Mouse (Mus musculus) lung, postnatal 0 days (tissue): ENCODE measurements around the gene Cdr2l. TPM values are rescaled to one million over a fixed set of nuclear protein-coding genes. Genes with fewer than 3 reads are reported as not detected.
A peak's percentile ranks its signal among the peaks of the same experiment; 100 is the strongest.

Experiments
- ATAC-seq: fragments of 200-750 bp; cut with Nextera tagmentation; 2 replicates; pipeline ENCODE4 v1.8.0; 2017; ENCODE audit warnings: moderate library complexity
- DNase-seq: peaks from one replicate; pipeline ENCODE4 v3.0.0-alpha.2; 2016; ENCODE audit warnings: low spot score
- H3K27ac ChIP-seq: fragments of 300-500 bp; sonication (generic); 2 replicates; pipeline ENCODE4 v1.5.1; 2014; ENCODE audit warnings: antibody characterized with exemption, mild to moderate bottlenecking, low read length, mixed read lengths
- H3K27me3 ChIP-seq: fragments of 300-500 bp; sonication (generic); replicated peaks from 2 replicates; pipeline ENCODE4 v1.6.1; 2014; ENCODE audit warnings: low read length, mixed read lengths; ENCODE audit not compliant: insufficient read depth
- H3K36me3 ChIP-seq: fragments of 300-500 bp; sonication (generic); 2 replicates; pipeline ENCODE4 v1.6.1; 2014; ENCODE audit warnings: low read length, mixed read lengths; ENCODE audit not compliant: insufficient read depth
- H3K4me1 ChIP-seq: fragments of 300-500 bp; sonication (generic); 2 replicates; pipeline ENCODE4 v1.6.1; 2014; ENCODE audit warnings: antibody characterized with exemption, low read depth, low read length, mixed read lengths; ENCODE audit not compliant: insufficient read depth
- H3K4me2 ChIP-seq: fragments of 300-500 bp; sonication (generic); replicated peaks from 2 replicates; pipeline ENCODE4 v1.6.1; 2014; ENCODE audit warnings: low read depth, mild to moderate bottlenecking, low read length, moderate library complexity, mixed read lengths
- H3K4me3 ChIP-seq: fragments of 300-500 bp; sonication (generic); 2 replicates; pipeline ENCODE4 v1.5.1; 2014; ENCODE audit warnings: low read depth, low read length
- H3K9ac ChIP-seq: fragments of 300-500 bp; sonication (generic); replicated peaks from 2 replicates; pipeline ENCODE4 v1.6.1; 2014; ENCODE audit warnings: low read depth, mild to moderate bottlenecking
- H3K9me3 ChIP-seq: fragments of 300-500 bp; sonication (generic); 2 replicates; pipeline ENCODE4 v1.6.1; 2016; ENCODE audit warnings: low read length, mixed read lengths
- CTCF ChIP-seq: IDR thresholded peaks from 2 replicates; pipeline ENCODE4 v1.5.1; 2016; ENCODE audit warnings: antibody characterized with exemption, mild to moderate bottlenecking
- EP300 ChIP-seq: IDR thresholded peaks from 2 replicates; pipeline ENCODE4 v1.6.1; 2016; ENCODE audit warnings: antibody characterized with exemption, mild to moderate bottlenecking, control low read depth
- WGBS: fragments of 180-500 bp; shearing (Covaris S2); extraction: QIAGEN DNeasy Blood & Tissue Kit; methylation state at CpG from one replicate; pipeline ENCODE4 v1.1.7; 2014; 5-methylcytosine and 5-hydroxymethylcytosine counted together
- polyA plus RNA-seq: library from polyadenylated mRNA; unstranded; fragments of >200 nt; fragmentation: Nextera tagmentation; extraction: Ambion mirVana; gene quantifications from 2 replicates; pipeline ENCODE4 v1.2.1, GENCODE M21; 2015

The Cdr2l gene
- polyA plus RNA-seq, 1 experiment from 2014 or later = 14.0 TPM

GRCm38 (mm10) chr11:115373805-115374694 lies 7.7 kb upstream of the Cdr2l start:
- Histone ChIP-seq H3K27ac (no peak overlapping the region), H3K4me2 (peak overlapping the region; percentile 58), H3K27me3 (peaks cover 3% of the 10 kb centered on the region; the same call in 1 of the 2 replicates), H3K36me3 (no peaks in the 10 kb centered on the region), H3K9ac (peak overlapping the region; percentile 23; the same call in 1 of the 2 replicates), H3K4me1 (peaks cover 5% of the 10 kb centered on the region; the same call in 1 of the 2 replicates), H3K9me3 (no peaks in the 10 kb centered on the region), H3K4me3 (peak overlapping the region; percentile 20; the same call in 1 of the 2 replicates)
- peak; percentile 83 for DNase-seq
- peak; percentile 94 for ATAC-seq
- WGBS = under 1% methylated on average over 28 of the region's 30 CpGs
- TF ChIP-seq CTCF = no peak
- peak; percentile 36; the same call in 1 of the 2 replicates for TF ChIP-seq EP300

GRCm38 (mm10) chr11:115374695-115375425 lies 6.9 kb upstream of the Cdr2l start:
- Histone ChIP-seq H3K27me3 (peaks cover 3% of the 10 kb centered on the region; the same call in 1 of the 2 replicates), H3K4me1 (peaks cover 5% of the 10 kb centered on the region; the same call in 1 of the 2 replicates), H3K4me3 (0 out of 2 replicates have a peak overlapping the region, but pooled peaks have one; percentile 20), H3K27ac (no peak overlapping the region), H3K9me3 (no peaks in the 10 kb centered on the region), H3K4me2 (peak overlapping the region; percentile 58), H3K36me3 (no peaks in the 10 kb centered on the region), H3K9ac (no peak overlapping the region)
- DNase-seq (no peak), ATAC-seq (no peak)
- no peak for TF ChIP-seq CTCF
- no peak for TF ChIP-seq EP300
- 60% methylated on average over 12 of the region's 12 CpGs for WGBS

DNA sequence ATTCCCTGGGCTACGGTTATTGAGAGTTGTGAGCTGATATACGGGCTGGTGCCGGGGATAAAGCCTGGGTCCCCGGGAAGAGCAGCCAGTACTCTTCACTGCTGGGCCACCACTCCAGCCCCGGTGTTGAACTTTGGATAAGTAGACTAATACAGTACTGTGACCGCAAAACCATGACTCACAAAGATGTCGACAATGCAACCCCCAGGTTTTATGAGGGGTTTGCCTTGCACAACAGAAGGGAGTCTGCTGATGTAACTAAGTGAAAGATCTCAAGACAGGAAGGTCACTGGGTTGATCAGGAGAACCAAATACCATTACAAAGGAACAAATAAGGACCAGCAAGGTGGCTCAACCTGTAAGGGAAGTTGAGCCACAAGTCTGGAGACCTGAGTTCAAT lies 5.0 kb upstream of the Cdr2l start:
- no peaks in the 10 kb centered on the region for H3K9me3 ChIP-seq
- no peak overlapping the region for H3K9ac ChIP-seq
- DNase-seq = no peak
- ATAC-seq = no peak
- H3K27ac ChIP-seq = no peak overlapping the region
- peaks cover 5% of the 10 kb centered on the region; the same call in 1 of the 2 replicates for H3K4me1 ChIP-seq
- H3K36me3 ChIP-seq = no peaks in the 10 kb centered on the region
- WGBS = 64% methylated on average over 7 of the region's 7 CpGs
- H3K27me3 ChIP-seq = peaks cover 3% of the 10 kb centered on the region; the same call in 1 of the 2 replicates
- TF ChIP-seq CTCF = no peak
- H3K4me2 ChIP-seq = no peak overlapping the region
- H3K4me3 ChIP-seq = no peak overlapping the region

DNA sequence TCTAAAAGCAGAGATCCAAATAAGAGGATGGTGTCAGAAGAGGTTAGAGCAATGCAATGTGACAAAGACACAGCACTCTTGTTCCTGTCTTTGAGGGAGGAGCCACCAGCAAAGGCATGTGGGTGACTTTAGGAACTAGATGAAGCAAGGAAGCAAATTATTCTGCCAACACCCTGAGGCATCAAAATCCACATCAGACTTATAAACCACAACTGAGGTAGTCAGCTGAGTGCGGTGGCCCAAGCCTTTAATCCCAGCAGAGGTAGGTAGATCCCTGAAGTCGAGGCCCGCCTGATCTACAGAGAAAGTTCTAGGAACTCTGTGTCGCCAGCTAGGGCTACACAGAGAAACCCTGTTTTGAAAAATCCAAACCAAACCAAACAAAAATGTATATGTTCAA lies 4.5 kb upstream of the Cdr2l start:
- Histone ChIP-seq H3K27ac (no peak overlapping the region), H3K36me3 (no peaks in the 10 kb centered on the region), H3K9me3 (no peaks in the 10 kb centered on the region), H3K27me3 (peaks cover 3% of the 10 kb centered on the region; the same call in 1 of the 2 replicates), H3K9ac (no peak overlapping the region), H3K4me3 (no peak overlapping the region), H3K4me1 (peaks cover 5% of the 10 kb centered on the region; the same call in 1 of the 2 replicates), H3K4me2 (no peak overlapping the region)
- no peak for TF ChIP-seq EP300
- TF ChIP-seq CTCF = no peak
- ATAC-seq (no peak), DNase-seq (no peak)
- 96% methylated on average over 4 of the region's 4 CpGs for WGBS

- H3K4me2 ChIP-seq = no peak overlapping the region
- H3K27me3 ChIP-seq = peaks cover 3% of the 10 kb centered on the region; the same call in 1 of the 2 replicates
- DNase-seq (no peak), ATAC-seq (no peak)
- TF ChIP-seq EP300 (no peak), CTCF (peak; percentile 19)
- H3K27ac ChIP-seq = no peak overlapping the region
- H3K36me3 ChIP-seq = no peaks in the 10 kb centered on the region
- peaks cover 5% of the 10 kb centered on the region; the same call in 1 of the 2 replicates for H3K4me1 ChIP-seq
- H3K9ac ChIP-seq = no peak overlapping the region
- no peak overlapping the region for H3K4me3 ChIP-seq
- H3K9me3 ChIP-seq = no peaks in the 10 kb centered on the region
- 78% methylated on average over 7 of the region's 7 CpGs for WGBS
Measured at GRCm38 (mm10) chr11:115377854-115378253, 3.9 kb upstream of the Cdr2l start.

GRCm38 (mm10) chr11:115381276-115381675 lies 440 bp upstream of the Cdr2l start:
- no peak overlapping the region for H3K9ac ChIP-seq
- ATAC-seq (peak; percentile 10; the same call in 1 of the 2 replicates), DNase-seq (no peak)
- peak overlapping the region; percentile 69 for H3K27ac ChIP-seq
- TF ChIP-seq CTCF = no peak
- no peak for TF ChIP-seq EP300
- peaks cover 3% of the 10 kb centered on the region; the same call in 1 of the 2 replicates for H3K4me1 ChIP-seq
- H3K4me3 ChIP-seq = peak overlapping the region; percentile 76
- H3K9me3 ChIP-seq = no peaks in the 10 kb centered on the region
- 14% methylated on average over 9 of the region's 9 CpGs for WGBS
- H3K4me2 ChIP-seq = peak overlapping the region; percentile 90
- H3K36me3 ChIP-seq = no peaks in the 10 kb centered on the region
- H3K27me3 ChIP-seq = no peaks in the 10 kb centered on the region
